Mouse (Mus musculus) liver, embryonic 14.5 days (tissue): ENCODE data around the gene Ccne1. TPM values are rescaled to one million over a fixed set of nuclear protein-coding genes. Genes with fewer than 3 reads are reported as not detected.

Experiments
- ATAC-seq: fragments of 200-750 bp; cut with Nextera tagmentation; 2 replicates; pipeline ENCODE4 v1.8.0; 2017; ENCODE audit warnings: moderate number of reproducible peaks, mild to moderate bottlenecking, moderate library complexity; ENCODE audit not compliant: insufficient read depth
- DNase-seq, 3 experiments: peaks; one replicate each; pipeline ENCODE4 v3.0.0-alpha.2; 2012 to 2013; ENCODE audit warnings: low read depth in 3 of 3, low spot score in 3 of 3
- H3K27ac ChIP-seq: fragments of 300-500 bp; sonication (generic); 2 replicates; pipeline ENCODE4 v1.5.1; 2014; ENCODE audit warnings: moderate library complexity, mild to moderate bottlenecking, control low read depth, inconsistent platforms
- H3K27me3 ChIP-seq: fragments of 300-500 bp; sonication (generic); 2 replicates; pipeline ENCODE4 v1.6.1; 2014; ENCODE audit warnings: mild to moderate bottlenecking, low read length, moderate library complexity; ENCODE audit not compliant: control insufficient read depth, insufficient read depth
- H3K36me3 ChIP-seq: fragments of 300-500 bp; sonication (generic); replicated peaks from 2 replicates; pipeline ENCODE4 v1.6.1; 2014; ENCODE audit warnings: low read depth; ENCODE audit not compliant: control insufficient read depth, insufficient read depth
- H3K4me1 ChIP-seq, 2 experiments: fragments of 200-500 bp in 1 of 2; fragments of 300-500 bp in 1 of 2; sonication (generic) in 1 of 2; replicated peaks; 2 replicates each; pipeline ENCODE4 v1.6.1; 2012 to 2014; ENCODE audit warnings: antibody characterized with exemption in 1 of 2, inconsistent platforms in 1 of 2, low read length in 1 of 2; ENCODE audit not compliant: control insufficient read depth in 2 of 2, insufficient read depth in 2 of 2
- H3K4me2 ChIP-seq: fragments of 300-500 bp; sonication (generic); 2 replicates; pipeline ENCODE4 v1.6.1; 2014; ENCODE audit warnings: low read depth, mild to moderate bottlenecking, control low read depth, moderate library complexity
- H3K4me3 ChIP-seq, 2 experiments: fragments of 200-500 bp in 1 of 2; fragments of 300-500 bp in 1 of 2; sonication (generic) in 1 of 2; 2 replicates each; pipeline ENCODE4 v1.5.1; 2012 to 2014; ENCODE audit warnings: low read depth in 2 of 2, low read length in 2 of 2, mild to moderate bottlenecking in 2 of 2, control low read depth in 1 of 2, inconsistent platforms in 1 of 2, moderate library complexity in 1 of 2; ENCODE audit not compliant: insufficient read depth in 1 of 2
- H3K9ac ChIP-seq: fragments of 300-500 bp; sonication (generic); replicated peaks from 2 replicates; pipeline ENCODE4 v1.6.1; 2014; ENCODE audit warnings: mild to moderate bottlenecking, control low read depth, moderate library complexity
- H3K9me3 ChIP-seq: fragments of 300-500 bp; sonication (generic); 2 replicates; pipeline ENCODE4 v1.6.1; 2016; ENCODE audit warnings: low read length, mixed read lengths; ENCODE audit not compliant: control insufficient read depth
- CTCF ChIP-seq: IDR thresholded peaks from 2 replicates; pipeline ENCODE4 v1.5.1; 2016; ENCODE audit warnings: antibody characterized with exemption, low read depth, control low read depth
- EP300 ChIP-seq: IDR thresholded peaks from 2 replicates; pipeline ENCODE4 v1.6.1; 2016; ENCODE audit warnings: antibody characterized with exemption, low read depth
- WGBS: fragments of 180-500 bp; shearing (Covaris S2); extraction: QIAGEN DNeasy Blood & Tissue Kit; methylation state at CpG from one replicate; pipeline ENCODE4 v1.1.7; 2014; ENCODE audit not compliant: insufficient replicate concordance; 5-methylcytosine and 5-hydroxymethylcytosine counted together
- polyA plus RNA-seq, 2 experiments: library from polyadenylated mRNA; depleted of rRNA in 1 of 2; stranded (reverse) in 1 of 2; unstranded in 1 of 2; fragments of >200 nt; fragmentation: Nextera tagmentation in 1 of 2; extraction: Ambion mirVana in 1 of 2; gene quantifications; 2 replicates each; pipeline versions ENCODE4 v1.2.1 to v1.2.3; 2012 to 2014

Ccne1 gene
- polyA plus RNA-seq, 2 experiments: 71.1 to 87.8 TPM

GRCm38 (mm10) chr7:38087856-38088255, 19.5 kb downstream of the Ccne1 start:
- TF ChIP-seq EP300 (no peak), CTCF (no peak)
- Histone ChIP-seq H3K4me1 (peaks cover 6 to 15% of the 10 kb centered on the region in 2 experiments), H3K9me3 (no peaks in the 10 kb centered on the region), H3K4me3 (no peak overlapping the region), H3K9ac (no peak overlapping the region; the same call in 1 of the 2 replicates), H3K4me2 (no peak overlapping the region), H3K27ac (no peak overlapping the region), H3K36me3 (no peaks in the 10 kb centered on the region), H3K27me3 (no peaks in the 10 kb centered on the region)
- WGBS: 76% methylated on average over 8 of the region's 8 CpGs
- DNase-seq: no peak
- ATAC-seq: no peak

GRCm38 (mm10) chr7:38086401-38086800, 20.9 kb downstream of the Ccne1 start:
- Histone ChIP-seq H3K4me1 (peaks cover 6 to 15% of the 10 kb centered on the region in 2 experiments), H3K9ac (no peak overlapping the region), H3K4me3 (no peak overlapping the region), H3K4me2 (no peak overlapping the region), H3K27me3 (no peaks in the 10 kb centered on the region), H3K27ac (no peak overlapping the region), H3K36me3 (no peaks in the 10 kb centered on the region), H3K9me3 (no peaks in the 10 kb centered on the region)
- 70% methylated on average over 8 of the region's 8 CpGs for WGBS
- TF ChIP-seq EP300 (no peak), CTCF (no peak)
- DNase-seq (no peak), ATAC-seq (no peak)

GRCm38 (mm10) chr7:38085573-38086211, 21.6 kb downstream of the Ccne1 start:
- 1% methylated on average over 35 of the region's 35 CpGs for WGBS
- no peak for TF ChIP-seq EP300
- peak; percentile 62 for TF ChIP-seq CTCF

GRCm38 (mm10) chr7:38084778-38085572, 22.4 kb downstream of the Ccne1 start:
- Histone ChIP-seq H3K4me1 (peaks cover 6 to 15% of the 10 kb centered on the region in 2 experiments), H3K4me2 (peak overlapping the region; percentile 99), H3K9me3 (no peaks in the 10 kb centered on the region), H3K27me3 (no peaks in the 10 kb centered on the region), H3K9ac (peak overlapping the region; percentile 58), H3K4me3 (peak overlapping the region; percentile 52 to 55), H3K36me3 (no peaks in the 10 kb centered on the region), H3K27ac (no peak overlapping the region)
- TF ChIP-seq EP300 (no peak), CTCF (no peak)
- WGBS: under 1% methylated on average over 63 of the region's 65 CpGs
- peak; percentile 97 for ATAC-seq
- peak; percentile 90 to 97 (median 91) for DNase-seq

More at GRCm38 (mm10) chr7:38085573-38086211, 21.6 kb downstream of the Ccne1 start:
- H3K4me2 ChIP-seq: peak overlapping the region; percentile 99
- H3K27me3 ChIP-seq: no peaks in the 10 kb centered on the region
- no peaks in the 10 kb centered on the region for H3K9me3 ChIP-seq
- ATAC-seq: peak; percentile 14
- H3K9ac ChIP-seq: peak overlapping the region; percentile 58
- H3K27ac ChIP-seq: no peak overlapping the region
- no peaks in the 10 kb centered on the region for H3K36me3 ChIP-seq
- H3K4me1 ChIP-seq: peaks cover 6 to 15% of the 10 kb centered on the region in 2 experiments
- peak overlapping the region; percentile 51 to 55 for H3K4me3 ChIP-seq
- peak in 1 of 3 experiments; percentile 40 for DNase-seq

- no peak for DNase-seq
- H3K9me3 ChIP-seq: no peaks in the 10 kb centered on the region
- H3K4me3 ChIP-seq: no peak overlapping the region
- H3K27me3 ChIP-seq: no peaks in the 10 kb centered on the region
- TF ChIP-seq EP300: no peak
- TF ChIP-seq CTCF: no peak
- H3K4me2 ChIP-seq: no peak overlapping the region
- no peak for ATAC-seq
- no peak overlapping the region for H3K9ac ChIP-seq
- no peak overlapping the region for H3K27ac ChIP-seq
- H3K36me3 ChIP-seq: no peaks in the 10 kb centered on the region
- H3K4me1 ChIP-seq: peaks cover 6 to 13% of the 10 kb centered on the region in 2 experiments
Measured at GRCm38 (mm10) chr7:38082971-38083370, 24.4 kb downstream of the Ccne1 start.
